Comparison of ENCODE assay signal across 19 mouse cellular contexts in the genomic region with DNA sequence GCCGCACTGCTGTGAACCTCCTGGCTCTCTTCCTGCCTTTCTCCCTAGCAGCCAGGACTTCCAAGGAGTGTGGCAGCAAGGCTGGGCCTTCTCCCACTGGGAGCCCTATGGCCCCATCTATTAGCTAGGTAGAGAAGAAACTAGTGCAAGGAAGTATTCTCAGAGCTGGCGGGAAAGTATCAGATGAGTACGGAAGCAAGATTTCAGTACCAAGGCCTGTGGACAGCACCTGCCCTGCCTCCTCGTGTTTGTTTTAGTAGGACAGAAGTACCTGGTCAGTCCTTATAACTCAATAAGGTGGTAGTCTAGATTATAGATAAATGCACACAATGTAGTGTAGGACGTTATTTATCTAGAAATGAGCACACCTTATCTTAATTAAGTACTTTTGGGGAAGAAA.
DNase-seq lines count a peak whose midpoint lies in the region; ATAC-seq lines count a peak whose summit lies in the region.
"Had no signal": no experiment of that assay in that cellular context is flagged by ENCODE, and none has a peak within 500 bp of the region (broad histone marks: within the 10 kb centered on the region; RNA-seq: fewer than 3 reads in every experiment).

No protein-coding gene starts in this region.

- H3K9me3 ChIP-seq in intestine, embryonic 14.5 days (ENCODE audit: control insufficient read depth, low read length), result no peaks in the 10 kb centered on the region
- H3K9me3 ChIP-seq in intestine, embryonic 16.5 days (ENCODE audit: control insufficient read depth, low read length), result no peaks in the 10 kb centered on the region
- no peaks in the 10 kb centered on the region for H3K9me3 ChIP-seq in limb, embryonic 11.5 days (ENCODE audit: control insufficient read depth, low read length)
- H3K9me3 ChIP-seq: forebrain, embryonic 15.5 days; heart, embryonic 10.5 days; midbrain, embryonic 13.5 days had no signal

- H3K4me1 ChIP-seq in intestine, embryonic 14.5 days (replicated peaks; ENCODE audit: control insufficient read depth, insufficient read depth, low read length), result no peaks in the 10 kb centered on the region
- no peaks in the 10 kb centered on the region for H3K4me1 ChIP-seq in intestine, embryonic 16.5 days (ENCODE audit: control insufficient read depth, insufficient read depth, low read length)
- no peaks in the 10 kb centered on the region for H3K4me1 ChIP-seq in limb, embryonic 11.5 days (ENCODE audit: control insufficient read depth, insufficient read depth, low read length)
- H3K4me1 ChIP-seq: heart, embryonic 10.5 days had no signal

- H3K9ac ChIP-seq in intestine, embryonic 14.5 days (ENCODE audit: low read length), result no peak overlapping the region
- no peak overlapping the region for H3K9ac ChIP-seq in intestine, embryonic 16.5 days (ENCODE audit: low read depth, low read length)
- no peak overlapping the region for H3K9ac ChIP-seq in limb, embryonic 11.5 days (ENCODE audit: low read length)
- H3K9ac ChIP-seq: forebrain, embryonic 15.5 days; liver, embryonic 14.5 days; midbrain, embryonic 13.5 days had no signal

- peak; percentile 64 for DNase-seq in intestine, embryonic 14.5 days (ENCODE audit: low spot score)
- DNase-seq in R1 (ENCODE audit: low read depth, low spot score), result peak; percentile 14
- DNase-seq in embryo, embryonic 11 days, result peak; percentile 54
- peak; percentile 66 for DNase-seq in limb, embryonic 11.5 days (ENCODE audit: low spot score)
- no peak for DNase-seq in spleen, adult 18-20 months
- no peak for DNase-seq in thymus, postnatal 36 days
- DNase-seq: gastrocnemius, postnatal 10 days; heart, postnatal 36 days; left cerebral cortex, postnatal 4 days; lung, postnatal 4 days; right cerebral cortex, postnatal 14 days had no signal

- no peak overlapping the region for H3K4me3 ChIP-seq in intestine, embryonic 14.5 days (ENCODE audit: low read depth, low read length)
- H3K4me3 ChIP-seq in intestine, embryonic 16.5 days (ENCODE audit: low read length), result no peak overlapping the region
- no peak overlapping the region for H3K4me3 ChIP-seq in limb, embryonic 11.5 days (ENCODE audit: low read depth, low read length)
- H3K4me3 ChIP-seq: forebrain, embryonic 15.5 days; heart, embryonic 10.5 days; midbrain, embryonic 13.5 days had no signal

- 52% methylated on average over 5 of the region's 5 CpGs for WGBS in intestine, embryonic 14.5 days
- 47% methylated on average over 5 of the region's 5 CpGs for WGBS in intestine, embryonic 16.5 days
- WGBS in limb, embryonic 11.5 days, result 54% methylated on average over 5 of the region's 5 CpGs

- H3K27ac ChIP-seq in intestine, embryonic 14.5 days (ENCODE audit: low read depth), result no peak overlapping the region
- no peak overlapping the region for H3K27ac ChIP-seq in intestine, embryonic 16.5 days (ENCODE audit: low read length)
- H3K27ac ChIP-seq in limb, embryonic 11.5 days (replicated peaks; ENCODE audit: low read depth, low read length), result no peak overlapping the region
- H3K27ac ChIP-seq: forebrain, embryonic 15.5 days; heart, embryonic 10.5 days; liver, embryonic 14.5 days; midbrain, embryonic 13.5 days had no signal

- H3K36me3 ChIP-seq in intestine, embryonic 14.5 days (ENCODE audit: control insufficient read depth, insufficient read depth, low read length), result no peaks in the 10 kb centered on the region
- H3K36me3 ChIP-seq in intestine, embryonic 16.5 days (ENCODE audit: control insufficient read depth, insufficient read depth, low read length), result no peaks in the 10 kb centered on the region
- H3K36me3 ChIP-seq in limb, embryonic 11.5 days (ENCODE audit: control insufficient read depth, insufficient read depth, low read length), result no peaks in the 10 kb centered on the region
- H3K36me3 ChIP-seq: forebrain, embryonic 15.5 days; heart, embryonic 10.5 days; midbrain, embryonic 13.5 days had no signal

- no peaks in the 10 kb centered on the region for H3K27me3 ChIP-seq in intestine, embryonic 14.5 days (replicated peaks; ENCODE audit: control insufficient read depth, insufficient read depth, low read length)
- H3K27me3 ChIP-seq in intestine, embryonic 16.5 days (replicated peaks; ENCODE audit: control insufficient read depth, insufficient read depth, low read length), result no peaks in the 10 kb centered on the region
- H3K27me3 ChIP-seq in limb, embryonic 11.5 days (ENCODE audit: control insufficient read depth, insufficient read depth, low read length), result no peaks in the 10 kb centered on the region
- H3K27me3 ChIP-seq: forebrain, embryonic 15.5 days; midbrain, embryonic 13.5 days had no signal

- no peak for ATAC-seq in intestine, embryonic 14.5 days (replicated peaks; ENCODE audit: low FRiP score, low TSS enrichment, low read depth)
- ATAC-seq in intestine, embryonic 16.5 days, result no peak
- no peak for ATAC-seq in limb, embryonic 11.5 days (ENCODE audit: insufficient number of reproducible peaks, low FRiP score, low TSS enrichment, low read depth)
- ATAC-seq: activated CD4-positive, CD25-positive, alpha-beta regulatory T cell, adult 4 months; CD4-positive, CD25-positive, alpha-beta regulatory T cell, adult 4 months; forebrain, embryonic 15.5 days; intestine, postnatal 0 days; midbrain, embryonic 13.5 days had no signal

- no peak overlapping the region for H3K4me2 ChIP-seq in intestine, embryonic 14.5 days (ENCODE audit: low read length)
- H3K4me2 ChIP-seq in intestine, embryonic 16.5 days (ENCODE audit: low read depth, low read length), result no peak overlapping the region
- H3K4me2 ChIP-seq in limb, embryonic 11.5 days (ENCODE audit: low read depth, severe bottlenecking), result no peak overlapping the region
- H3K4me2 ChIP-seq: forebrain, embryonic 15.5 days; midbrain, embryonic 13.5 days had no signal

Comparison
In these comparisons a context has a peak if more than half of its experiments do, and no peak if none do; other contexts are left out.
1. DNase-seq: peak in intestine, embryonic 14.5 days (single experiment), R1 (single experiment), embryo, embryonic 11 days (single experiment) and limb, embryonic 11.5 days (single experiment); none in spleen, adult 18-20 months (0 of 2) and thymus, postnatal 36 days (0 of 2).